ENCODE assay signal across 11 mouse cellular contexts in the genomic region with DNA sequence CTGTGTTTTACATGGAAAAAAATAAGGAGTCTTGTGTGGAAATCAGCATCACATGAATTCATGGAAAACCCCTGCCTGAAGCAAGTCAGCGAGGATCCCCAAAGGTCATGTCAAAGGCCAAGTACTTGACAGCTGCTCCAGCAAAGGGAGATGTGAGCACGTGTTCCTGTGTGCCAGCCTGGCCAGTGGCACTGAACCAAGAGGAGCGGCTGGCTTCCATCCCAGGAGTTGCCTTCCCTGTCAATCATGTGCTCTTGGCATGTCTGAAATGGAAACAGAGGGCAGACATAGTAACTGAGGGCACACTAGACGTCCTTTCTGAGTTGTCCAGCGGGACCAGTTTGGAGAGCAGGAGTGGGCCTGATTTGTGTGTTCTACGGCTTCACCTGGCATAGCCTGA. TPM values are rescaled to one million over a fixed set of nuclear protein-coding genes. Genes with fewer than 3 reads are reported as not detected.
DNase-seq lines count a peak whose midpoint lies in the region; ATAC-seq and TF ChIP-seq lines count a peak whose summit lies in the region.
"Had no signal": no experiment of that assay in that cellular context is flagged by ENCODE, and none has a peak within 500 bp of the region (broad histone marks: within the 10 kb centered on the region; RNA-seq: fewer than 3 reads in every experiment).

No protein-coding gene starts in this region.

- ATAC-seq in heart, embryonic 11.5 days (replicated peaks; ENCODE audit: insufficient number of reproducible peaks, low FRiP score, low TSS enrichment), result no peak
- ATAC-seq in heart, embryonic 16.5 days (replicated peaks; ENCODE audit: extremely low read depth, insufficient read depth, low FRiP score), result peak; percentile 47
- ATAC-seq in intestine, embryonic 16.5 days, result no peak
- ATAC-seq: intestine, embryonic 15.5 days had no signal

- H3K4me2 ChIP-seq in heart, embryonic 11.5 days, result no peak overlapping the region
- H3K4me2 ChIP-seq in heart, embryonic 16.5 days (ENCODE audit: low read depth, low read length), result no peak overlapping the region
- no peak overlapping the region for H3K4me2 ChIP-seq in intestine, embryonic 16.5 days (ENCODE audit: low read depth, low read length)
- H3K4me2 ChIP-seq: embryonic facial prominence, embryonic 12.5 days; intestine, embryonic 15.5 days; limb, embryonic 12.5 days had no signal

- no peak for TF ChIP-seq POLR2A in brain, embryonic 14.5 days (IDR thresholded peaks at IDR 0.05; ENCODE audit: borderline replicate concordance, extremely low read depth, insufficient read depth, insufficient read length, poor library complexity, severe bottlenecking)

- no peak for TF ChIP-seq CTCF in brain, embryonic 14.5 days (IDR thresholded peaks at IDR 0.05; ENCODE audit: borderline replicate concordance, extremely low read depth, insufficient read depth, insufficient read length)

- H3K4me3 ChIP-seq in heart, embryonic 11.5 days (ENCODE audit: low read depth, low read length), result no peak overlapping the region
- no peak overlapping the region for H3K4me3 ChIP-seq in heart, embryonic 16.5 days (ENCODE audit: low read length)
- no peak overlapping the region for H3K4me3 ChIP-seq in intestine, embryonic 16.5 days (ENCODE audit: low read length)
- H3K4me3 ChIP-seq: embryonic facial prominence, embryonic 12.5 days; intestine, embryonic 15.5 days; limb, embryonic 12.5 days had no signal

- H3K36me3 ChIP-seq in heart, embryonic 11.5 days (ENCODE audit: control insufficient read depth, insufficient read depth, low read length), result no peaks in the 10 kb centered on the region
- H3K36me3 ChIP-seq in heart, embryonic 16.5 days (ENCODE audit: control insufficient read depth, insufficient read depth), result no peaks in the 10 kb centered on the region
- H3K36me3 ChIP-seq in intestine, embryonic 16.5 days (ENCODE audit: control insufficient read depth, insufficient read depth, low read length), result no peaks in the 10 kb centered on the region
- H3K36me3 ChIP-seq: embryonic facial prominence, embryonic 12.5 days; intestine, embryonic 15.5 days; limb, embryonic 12.5 days had no signal

- H3K9me3 ChIP-seq in heart, embryonic 11.5 days (replicated peaks; ENCODE audit: control insufficient read depth, low read length), result no peaks in the 10 kb centered on the region
- H3K9me3 ChIP-seq in heart, embryonic 16.5 days (replicated peaks; ENCODE audit: control insufficient read depth, low read length), result no peaks in the 10 kb centered on the region
- H3K9me3 ChIP-seq in intestine, embryonic 16.5 days (ENCODE audit: control insufficient read depth, low read length), result no peaks in the 10 kb centered on the region
- H3K9me3 ChIP-seq: embryonic facial prominence, embryonic 12.5 days; intestine, embryonic 15.5 days; limb, embryonic 12.5 days had no signal

- H3K4me1 ChIP-seq in heart, embryonic 11.5 days (ENCODE audit: control insufficient read depth, insufficient read depth, low read length), result peaks cover 14% of the 10 kb centered on the region
- peaks cover 21% of the 10 kb centered on the region for H3K4me1 ChIP-seq in heart, embryonic 16.5 days (ENCODE audit: control insufficient read depth, insufficient read depth, low read length)
- H3K4me1 ChIP-seq in intestine, embryonic 16.5 days (ENCODE audit: control insufficient read depth, insufficient read depth, low read length), result no peaks in the 10 kb centered on the region
- H3K4me1 ChIP-seq: embryonic facial prominence, embryonic 12.5 days; intestine, embryonic 15.5 days; limb, embryonic 12.5 days had no signal

- H3K27ac ChIP-seq in heart, embryonic 11.5 days (ENCODE audit: low read depth, low read length), result no peak overlapping the region
- H3K27ac ChIP-seq in heart, embryonic 16.5 days (ENCODE audit: low read length), result peak overlapping the region; percentile 83
- no peak overlapping the region for H3K27ac ChIP-seq in intestine, embryonic 16.5 days (ENCODE audit: low read length)
- H3K27ac ChIP-seq: embryonic facial prominence, embryonic 12.5 days; intestine, embryonic 15.5 days; limb, embryonic 12.5 days had no signal

- H3K27me3 ChIP-seq in heart, embryonic 11.5 days (ENCODE audit: control insufficient read depth, insufficient read depth, low read length), result no peaks in the 10 kb centered on the region
- H3K27me3 ChIP-seq in heart, embryonic 16.5 days (ENCODE audit: control insufficient read depth, insufficient read depth, low read length), result no peaks in the 10 kb centered on the region
- no peaks in the 10 kb centered on the region for H3K27me3 ChIP-seq in intestine, embryonic 16.5 days (replicated peaks; ENCODE audit: control insufficient read depth, insufficient read depth, low read length)
- H3K27me3 ChIP-seq: embryonic facial prominence, embryonic 12.5 days; intestine, embryonic 15.5 days; limb, embryonic 12.5 days had no signal

- WGBS in heart, embryonic 11.5 days (ENCODE audit: insufficient replicate concordance), result 74% methylated on average over 6 of the region's 6 CpGs
- 45% methylated on average over 6 of the region's 6 CpGs for whole genome bisulfite sequencing in heart, embryonic 16.5 days
- 79% methylated on average over 6 of the region's 6 CpGs for WGBS in intestine, embryonic 16.5 days

- H3K9ac ChIP-seq in heart, embryonic 11.5 days (ENCODE audit: low read depth, low read length), result no peak overlapping the region
- H3K9ac ChIP-seq in heart, embryonic 16.5 days (ENCODE audit: low read length), result no peak overlapping the region; the same call in 1 of the 2 replicates
- no peak overlapping the region for H3K9ac ChIP-seq in intestine, embryonic 16.5 days (ENCODE audit: low read depth, low read length)
- H3K9ac ChIP-seq: embryonic facial prominence, embryonic 12.5 days; intestine, embryonic 15.5 days; limb, embryonic 12.5 days had no signal

- peak; percentile 86 for DNase-seq in heart, adult 18-20 months
- peak; percentile 60 for DNase-seq in 3134 (ENCODE audit: extremely low read depth, insufficient read length, low spot score)
- peak; percentile 43 for DNase-seq in brain, embryonic 14.5 days (ENCODE audit: low read depth)
- no peak for DNase-seq in urinary bladder, postnatal 10 days (ENCODE audit: low spot score)
- no peak for DNase-seq in layer of hippocampus, adult 11-12 months (ENCODE audit: low spot score)

RNA-seq across cellular contexts. Expression of gene Fhl2, which starts 53.5 kb away (rescaled TPM):
- 1,000 to 10,000 TPM; 1,612 to 1,845 TPM for total RNA-seq in heart, adult 18-20 months (2021)
- 181 and 186 TPM in 2 replicates for polyA plus RNA-seq in heart, embryonic 11.5 days (2014; fragmentation: Nextera tagmentation; extraction: Ambion mirVana)
- 15.4 and 17.2 TPM in 2 replicates for polyA plus RNA-seq in brain, embryonic 14.5 days (2012; rRNA removed)
- polyA plus RNA-seq in heart, embryonic 16.5 days (2015; fragmentation: Nextera tagmentation; extraction: Ambion mirVana), result 426 and 443 TPM in 2 replicates
- 51.2 and 58.4 TPM in 2 replicates for polyA plus RNA-seq in intestine, embryonic 16.5 days (2015; fragmentation: Nextera tagmentation; extraction: Ambion mirVana)

Comparison
In these comparisons a context has a peak if more than half of its experiments do, and no peak if none do; other contexts are left out.
1. DNase-seq: peak in heart, adult 18-20 months (2 of 2), 3134 (single experiment) and brain, embryonic 14.5 days (single experiment); none in urinary bladder, postnatal 10 days (single experiment) and layer of hippocampus, adult 11-12 months (single experiment).